Mouse (Mus musculus) small intestine, adult 2 months (tissue): ENCODE results near the gene Gm572. TPM values are rescaled to one million over a fixed set of nuclear protein-coding genes. Genes with fewer than 3 reads are reported as not detected.

Source experiments
- H3K27ac ChIP-seq: fragments of 200-500 bp; 2 replicates; pipeline ENCODE4 v1.5.1; 2012; ENCODE audit warnings: low read depth, low read length, control low read depth, inconsistent platforms; ENCODE audit not compliant: insufficient read depth
- H3K27me3 ChIP-seq: fragments of 200-500 bp; 2 replicates; pipeline ENCODE4 v1.6.1; 2012; ENCODE audit warnings: mild to moderate bottlenecking, moderate library complexity, low read length, inconsistent platforms; ENCODE audit not compliant: control insufficient read depth, insufficient read depth
- H3K36me3 ChIP-seq: fragments of 200-500 bp; 2 replicates; pipeline ENCODE4 v1.6.1; 2012; ENCODE audit warnings: mild to moderate bottlenecking, low read length, control low read depth, inconsistent platforms; ENCODE audit not compliant: control insufficient read depth, insufficient read depth
- H3K4me1 ChIP-seq: fragments of 200-500 bp; 2 replicates; pipeline ENCODE4 v1.6.1; 2012; ENCODE audit warnings: low read length, inconsistent platforms, mixed read lengths; ENCODE audit not compliant: control insufficient read depth, insufficient read depth, insufficient read length
- H3K4me3 ChIP-seq: fragments of 200-500 bp; 2 replicates; pipeline ENCODE4 v1.5.1; 2012; ENCODE audit warnings: low read depth, mild to moderate bottlenecking, control low read depth, inconsistent platforms, low read length, moderate library complexity
- CTCF ChIP-seq: fragments of 200-500 bp; IDR thresholded peaks from 2 replicates; pipeline ENCODE4 v1.5.1; 2012; ENCODE audit warnings: low read depth, mild to moderate bottlenecking, control low read depth, inconsistent platforms, low read length, moderate library complexity, mixed read lengths; ENCODE audit not compliant: insufficient replicate concordance, insufficient read length; ENCODE audit errors: extremely low read depth
- POLR2A ChIP-seq: fragments of 200-500 bp; IDR thresholded peaks from 2 replicates; pipeline ENCODE4 v1.6.1; 2012; ENCODE audit warnings: low read depth, mild to moderate bottlenecking, control low read depth, inconsistent platforms, low read length, moderate library complexity
- WGBS: fragments of 180-500 bp; shearing (Covaris S2); methylation state at CpG from one replicate; pipeline ENCODE4 v1.1.7; 2018; 5-methylcytosine and 5-hydroxymethylcytosine counted together
- polyA plus RNA-seq: library from polyadenylated mRNA; depleted of rRNA; stranded (reverse); fragments of >200 nt; gene quantifications from 2 replicates; pipeline ENCODE4 v1.2.3, GENCODE M21; 2012

Gene Gm572
- polyA plus RNA-seq, 1 experiment = 0.08 TPM

GRCm38 (mm10) chr4:148691185-148691584 is 48.1 kb downstream of the Gm572 start:
- H3K27ac ChIP-seq = peak overlapping the region; percentile 83
- no peak overlapping the region for H3K4me3 ChIP-seq
- H3K36me3 ChIP-seq = no peaks in the 10 kb centered on the region
- no peak for TF ChIP-seq CTCF
- no peak for TF ChIP-seq POLR2A
- peaks cover 32% of the 10 kb centered on the region for H3K4me1 ChIP-seq
- no peaks in the 10 kb centered on the region for H3K27me3 ChIP-seq
- 25% methylated on average over 4 of the region's 4 CpGs for WGBS

DNA sequence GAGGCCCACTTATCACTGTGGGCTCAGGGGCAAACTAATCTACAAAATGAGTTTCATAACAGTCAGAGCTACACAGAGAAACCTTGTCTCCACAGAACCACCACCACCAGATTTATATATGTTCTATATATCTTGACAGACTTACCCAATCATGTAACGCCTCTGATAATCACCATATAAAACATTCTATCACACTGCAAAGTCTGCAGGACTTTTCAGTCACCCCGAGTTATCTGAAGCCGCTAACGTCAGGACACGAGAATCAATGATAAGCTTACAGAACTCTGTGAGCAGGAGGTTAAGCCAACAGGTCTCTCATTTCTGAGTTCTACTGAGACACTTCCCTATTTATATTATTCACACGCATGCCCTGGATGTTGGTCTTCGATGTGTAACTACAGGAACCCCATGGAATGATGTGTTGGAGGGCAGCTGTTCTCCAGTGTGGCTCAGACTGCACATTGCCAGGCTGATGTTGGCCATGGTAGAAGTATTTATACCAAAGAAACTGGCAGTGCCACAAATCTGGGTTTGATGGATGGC is 50.4 kb downstream of the Gm572 start:
- H3K27ac ChIP-seq = no peak overlapping the region
- TF ChIP-seq POLR2A (no peak), CTCF (no peak)
- H3K4me1 ChIP-seq = peaks cover 22% of the 10 kb centered on the region
- no peaks in the 10 kb centered on the region for H3K36me3 ChIP-seq
- H3K27me3 ChIP-seq = no peaks in the 10 kb centered on the region
- H3K4me3 ChIP-seq = no peak overlapping the region
- WGBS = 52% methylated on average over 7 of the region's 7 CpGs

GRCm38 (mm10) chr4:148704756-148705155 is 61.6 kb downstream of the Gm572 start:
- H3K27ac ChIP-seq = no peak overlapping the region
- TF ChIP-seq CTCF (peak; percentile 67; the same call in 1 of the 2 replicates), POLR2A (no peak)
- 0 out of 2 replicates have a peak, but pooled peaks cover 3% of the 10 kb centered on the region for H3K27me3 ChIP-seq
- H3K4me1 ChIP-seq = peaks cover 6% of the 10 kb centered on the region; the same call in 1 of the 2 replicates
- no peaks in the 10 kb centered on the region for H3K36me3 ChIP-seq
- 48% methylated on average over 3 of the region's 3 CpGs for WGBS
- H3K4me3 ChIP-seq = no peak overlapping the region

DNA sequence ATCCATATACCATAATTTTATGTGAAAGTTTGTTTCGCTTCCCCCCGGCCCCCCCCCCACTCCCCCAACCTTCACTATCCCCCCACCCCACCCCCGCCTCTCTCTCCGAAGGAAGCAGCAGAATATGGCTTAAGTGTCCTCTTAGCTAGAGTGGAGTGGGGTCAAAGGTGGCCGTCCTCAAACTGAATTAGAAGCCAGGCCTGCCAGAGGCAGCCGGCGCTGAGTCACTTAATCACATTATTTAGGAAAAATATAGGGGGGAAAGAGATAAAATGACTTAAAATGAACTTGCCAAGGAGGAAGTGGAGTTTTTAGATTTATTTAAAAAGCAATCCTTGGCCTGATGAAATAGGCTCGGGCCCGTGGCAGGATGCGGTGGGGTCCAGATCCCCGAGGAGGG is 65.7 kb downstream of the Gm572 start:
- no peak for TF ChIP-seq CTCF
- TF ChIP-seq POLR2A = no peak
- Histone ChIP-seq H3K4me1 (peaks cover 22% of the 10 kb centered on the region), H3K27me3 (0 out of 2 replicates have a peak, but pooled peaks cover 3% of the 10 kb centered on the region), H3K27ac (no peak overlapping the region), H3K36me3 (no peaks in the 10 kb centered on the region), H3K4me3 (no peak overlapping the region)
- WGBS = 60% methylated on average over 11 of the region's 11 CpGs

GRCm38 (mm10) chr4:148710446-148710845 is 67.3 kb downstream of the Gm572 start:
- no peak for TF ChIP-seq CTCF
- TF ChIP-seq POLR2A = no peak
- H3K27ac ChIP-seq = no peak overlapping the region
- H3K36me3 ChIP-seq = no peaks in the 10 kb centered on the region
- WGBS = 74% methylated on average over 2 of the region's 2 CpGs
- H3K4me3 ChIP-seq = no peak overlapping the region
- H3K27me3 ChIP-seq = 0 out of 2 replicates have a peak, but pooled peaks cover 3% of the 10 kb centered on the region
- peaks cover 32% of the 10 kb centered on the region for H3K4me1 ChIP-seq

DNA sequence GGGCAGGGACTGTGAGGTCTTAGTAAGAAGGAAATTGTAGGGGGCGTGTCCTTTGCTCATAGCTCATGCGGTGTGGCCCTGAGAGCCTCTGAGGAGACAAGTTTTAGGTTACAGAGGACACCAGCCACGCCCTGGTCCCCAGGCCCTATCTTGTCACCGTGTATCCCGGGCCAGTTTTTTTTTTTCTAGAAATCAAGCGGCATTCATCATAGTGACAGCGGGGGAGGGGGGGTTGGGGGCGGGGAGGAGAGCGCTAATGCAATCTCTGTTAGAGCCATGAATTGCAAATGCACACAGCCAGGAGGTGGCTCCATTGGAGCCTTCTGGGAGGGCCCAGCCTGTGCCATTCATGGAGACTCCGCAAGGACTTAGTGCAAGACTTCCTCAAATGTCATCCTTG is 68.2 kb downstream of the Gm572 start:
- Histone ChIP-seq H3K27me3 (0 out of 2 replicates have a peak, but pooled peaks cover 3% of the 10 kb centered on the region), H3K27ac (no peak overlapping the region), H3K36me3 (no peaks in the 10 kb centered on the region), H3K4me1 (peaks cover 32% of the 10 kb centered on the region), H3K4me3 (no peak overlapping the region)
- WGBS = 56% methylated on average over 10 of the region's 10 CpGs
- TF ChIP-seq CTCF (no peak), POLR2A (no peak)

DNA sequence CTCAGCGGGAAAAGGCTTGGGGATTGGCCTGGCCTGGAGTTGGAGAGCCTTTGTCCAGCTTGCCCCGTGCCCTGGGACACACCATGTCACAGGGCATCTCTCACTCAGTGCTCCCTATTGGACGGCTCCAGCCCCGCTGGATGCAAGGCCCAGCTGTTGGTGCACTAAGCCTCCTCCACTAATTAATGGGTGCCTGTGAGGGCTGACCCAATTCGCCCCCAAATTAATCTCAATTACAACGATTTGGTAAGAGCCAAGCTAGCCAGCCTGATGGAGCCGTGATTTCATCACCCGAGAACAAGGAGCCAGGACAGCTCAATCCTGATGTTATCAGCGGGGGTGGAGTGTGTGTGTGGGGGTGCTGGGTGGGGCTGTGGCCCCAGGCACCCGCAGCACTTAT is 69.5 kb downstream of the Gm572 start:
- Histone ChIP-seq H3K4me3 (no peak overlapping the region), H3K27ac (0 out of 2 replicates have a peak overlapping the region, but pooled peaks have one; percentile 63), H3K27me3 (no peaks in the 10 kb centered on the region), H3K36me3 (no peaks in the 10 kb centered on the region), H3K4me1 (peaks cover 32% of the 10 kb centered on the region)
- no peak for TF ChIP-seq POLR2A
- WGBS = 59% methylated on average over 10 of the region's 10 CpGs
